Mouse (Mus musculus) telencephalon, adult 2 months (tissue): ENCODE results near the gene Abt1.

Experiments
- DNase-seq: peaks from one replicate; pipeline ENCODE4 v3.0.0-alpha.2; 2011; ENCODE audit warnings: low read depth, low spot score

The Abt1 gene

GRCm38 (mm10) chr13:23438521-23438920, 14.9 kb upstream of the Abt1 start:
- DNase-seq, result no peak

GRCm38 (mm10) chr13:23437908-23438307, 14.2 kb upstream of the Abt1 start:
- no peak for DNase-seq

- no peak for DNase-seq
Observed at GRCm38 (mm10) chr13:23436861-23437822, 13.5 kb upstream of the Abt1 start.

GRCm38 (mm10) chr13:23436231-23436661, 12.6 kb upstream of the Abt1 start:
- no peak for DNase-seq

GRCm38 (mm10) chr13:23435676-23436075, 12.0 kb upstream of the Abt1 start:
- no peak for DNase-seq

- no peak for DNase-seq
Observed at GRCm38 (mm10) chr13:23435241-23435640, 11.6 kb upstream of the Abt1 start.

- no peak for DNase-seq
Observed at GRCm38 (mm10) chr13:23434426-23434825, 10.8 kb upstream of the Abt1 start.

GRCm38 (mm10) chr13:23433801-23434200, 10.1 kb upstream of the Abt1 start:
- DNase-seq, result no peak

- no peak for DNase-seq
Observed at GRCm38 (mm10) chr13:23433206-23433605, 9.5 kb upstream of the Abt1 start.

- DNase-seq, result peak; percentile 88
Observed at GRCm38 (mm10) chr13:23432562-23433201, 9.0 kb upstream of the Abt1 start.

- no peak for DNase-seq
Observed at GRCm38 (mm10) chr13:23431351-23431771, 7.7 kb upstream of the Abt1 start.

- no peak for DNase-seq
Observed at GRCm38 (mm10) chr13:23430734-23431133, 7.1 kb upstream of the Abt1 start.

- DNase-seq, result no peak
Observed at GRCm38 (mm10) chr13:23429771-23430380, 6.2 kb upstream of the Abt1 start.

GRCm38 (mm10) chr13:23428166-23428993, 4.7 kb upstream of the Abt1 start:
- DNase-seq, result no peak

GRCm38 (mm10) chr13:23427401-23427910, 3.8 kb upstream of the Abt1 start:
- DNase-seq, result no peak

- DNase-seq, result no peak
Observed at GRCm38 (mm10) chr13:23426922-23427321, 3.3 kb upstream of the Abt1 start.

- DNase-seq, result no peak
Observed at GRCm38 (mm10) chr13:23426335-23426734, 2.7 kb upstream of the Abt1 start.

- DNase-seq, result no peak
Observed at GRCm38 (mm10) chr13:23425505-23425904, 1.8 kb upstream of the Abt1 start.

GRCm38 (mm10) chr13:23424494-23425325, 1.0 kb upstream of the Abt1 start:
- DNase-seq, result no peak

GRCm38 (mm10) chr13:23424052-23424380, 350 bp upstream of the Abt1 start:
- no peak for DNase-seq
